Mouse (Mus musculus) intestine, postnatal 0 days (tissue): ENCODE data around the gene Sbk1. TPM values are rescaled to one million over a fixed set of nuclear protein-coding genes. Genes with fewer than 3 reads are reported as not detected.
"Not testable (repeated sequence)": the region's sequence is repeated elsewhere in the genome, so short reads cannot be mapped to it uniquely, and the experiment has no call there.

Experiments used
- ATAC-seq: fragments of 200-750 bp; cut with Nextera tagmentation; 2 replicates; pipeline ENCODE4 v1.8.0; 2017; ENCODE audit warnings: mild to moderate bottlenecking, moderate TSS enrichment, moderate library complexity
- H3K27ac ChIP-seq: fragments of 300-500 bp; sonication (generic); 2 replicates; pipeline ENCODE4 v1.5.1; 2014; ENCODE audit warnings: mild to moderate bottlenecking, low read depth, low read length, moderate library complexity
- H3K27me3 ChIP-seq: fragments of 300-500 bp; sonication (generic); replicated peaks from 2 replicates; pipeline ENCODE4 v1.6.1; 2014; ENCODE audit warnings: low read length, mixed read lengths; ENCODE audit not compliant: control insufficient read depth, insufficient read depth
- H3K36me3 ChIP-seq: fragments of 300-500 bp; sonication (generic); 2 replicates; pipeline ENCODE4 v1.6.1; 2014; ENCODE audit warnings: mild to moderate bottlenecking, moderate library complexity; ENCODE audit not compliant: control insufficient read depth, insufficient read depth
- H3K4me1 ChIP-seq: fragments of 300-500 bp; sonication (generic); replicated peaks from 2 replicates; pipeline ENCODE4 v1.6.1; 2014; ENCODE audit warnings: antibody characterized with exemption, low read length, mixed read lengths; ENCODE audit not compliant: control insufficient read depth, insufficient read depth
- H3K4me2 ChIP-seq: fragments of 300-500 bp; sonication (generic); replicated peaks from 2 replicates; pipeline ENCODE4 v1.6.1; 2014; ENCODE audit warnings: low read depth, mild to moderate bottlenecking, moderate library complexity
- H3K4me3 ChIP-seq: fragments of 300-500 bp; sonication (generic); 2 replicates; pipeline ENCODE4 v1.5.1; 2014; ENCODE audit warnings: low read depth, low read length
- H3K9ac ChIP-seq: fragments of 300-500 bp; sonication (generic); 2 replicates; pipeline ENCODE4 v1.6.1; 2014; ENCODE audit warnings: mild to moderate bottlenecking, low read depth, low read length
- H3K9me3 ChIP-seq: fragments of 300-500 bp; sonication (generic); 2 replicates; pipeline ENCODE4 v1.6.1; 2016; ENCODE audit warnings: mixed run types; ENCODE audit not compliant: control insufficient read depth
- CTCF ChIP-seq: sonication (generic); IDR thresholded peaks from 2 replicates; pipeline ENCODE4 v1.5.1; 2016; ENCODE audit warnings: low read depth, mild to moderate bottlenecking, control low read depth, antibody characterized with exemption, moderate library complexity
- WGBS: fragments of 180-500 bp; shearing (Covaris S2); extraction: QIAGEN DNeasy Blood & Tissue Kit; methylation state at CpG from one replicate; pipeline ENCODE4 v1.1.7; 2014; 5-methylcytosine and 5-hydroxymethylcytosine counted together
- polyA plus RNA-seq: library from polyadenylated mRNA; unstranded; fragments of >200 nt; fragmentation: Nextera tagmentation; extraction: Ambion mirVana; gene quantifications from 2 replicates; pipeline ENCODE4 v1.2.1, GENCODE M21; 2015

Gene Sbk1
- polyA plus RNA-seq, 1 experiment from 2014 or later, result 4.4 TPM

DNA sequence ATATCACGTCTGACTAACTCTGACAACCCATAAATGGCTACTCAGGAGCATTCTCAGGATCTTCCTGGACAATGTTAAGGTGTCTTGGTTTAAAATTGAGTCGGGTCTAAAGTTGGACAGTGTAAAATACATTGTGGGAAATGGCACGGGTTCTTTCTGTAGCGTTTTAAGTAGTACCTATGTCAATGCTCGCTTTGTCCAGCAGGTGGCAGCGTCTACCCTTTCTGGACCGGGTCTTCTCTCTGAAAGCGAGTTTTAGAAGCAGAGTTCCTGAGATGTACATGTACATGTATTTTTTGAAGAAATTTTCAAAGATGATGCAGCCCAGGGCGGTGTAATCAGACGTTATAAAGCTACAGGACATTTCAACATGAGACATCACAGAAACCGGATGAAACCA, 51.3 kb downstream of the Sbk1 start:
- Histone ChIP-seq H3K9ac (no peak overlapping the region), H3K9me3 (no peaks in the 10 kb centered on the region), H3K4me1 (no peaks in the 10 kb centered on the region), H3K4me2 (no peak overlapping the region), H3K36me3 (no peaks in the 10 kb centered on the region), H3K27me3 (no peaks in the 10 kb centered on the region), H3K27ac (no peak overlapping the region), H3K4me3 (no peak overlapping the region)
- peak; percentile 94 for TF ChIP-seq CTCF
- 6% methylated on average over 11 of the region's 11 CpGs for WGBS
- ATAC-seq, result no peak

DNA sequence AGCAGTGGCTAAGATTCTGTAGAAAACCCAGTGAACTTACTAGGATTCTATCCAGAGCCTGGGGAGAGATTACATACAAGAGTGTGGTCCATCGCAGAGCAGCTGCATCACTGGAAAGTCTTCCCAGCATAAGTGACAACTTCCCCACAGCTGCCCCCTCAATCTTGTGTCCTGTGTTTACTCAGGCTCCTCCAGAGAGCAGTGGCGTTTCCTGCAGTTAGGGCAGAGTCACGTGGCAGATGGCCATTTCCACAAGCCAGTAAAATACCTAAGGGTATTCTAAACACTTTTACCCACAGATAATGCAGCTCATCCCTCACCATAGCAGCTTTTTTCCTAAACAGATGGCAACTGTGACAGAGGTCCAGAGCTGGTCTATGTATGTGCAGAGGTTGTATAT, 52.4 kb downstream of the Sbk1 start:
- 14% methylated on average over 3 of the region's 3 CpGs for WGBS
- Histone ChIP-seq H3K27ac (no peak overlapping the region), H3K4me1 (no peaks in the 10 kb centered on the region), H3K36me3 (no peaks in the 10 kb centered on the region), H3K4me3 (no peak overlapping the region), H3K4me2 (no peak overlapping the region), H3K27me3 (no peaks in the 10 kb centered on the region), H3K9ac (no peak overlapping the region), H3K9me3 (no peaks in the 10 kb centered on the region)
- no peak for TF ChIP-seq CTCF
- ATAC-seq, result no peak

DNA sequence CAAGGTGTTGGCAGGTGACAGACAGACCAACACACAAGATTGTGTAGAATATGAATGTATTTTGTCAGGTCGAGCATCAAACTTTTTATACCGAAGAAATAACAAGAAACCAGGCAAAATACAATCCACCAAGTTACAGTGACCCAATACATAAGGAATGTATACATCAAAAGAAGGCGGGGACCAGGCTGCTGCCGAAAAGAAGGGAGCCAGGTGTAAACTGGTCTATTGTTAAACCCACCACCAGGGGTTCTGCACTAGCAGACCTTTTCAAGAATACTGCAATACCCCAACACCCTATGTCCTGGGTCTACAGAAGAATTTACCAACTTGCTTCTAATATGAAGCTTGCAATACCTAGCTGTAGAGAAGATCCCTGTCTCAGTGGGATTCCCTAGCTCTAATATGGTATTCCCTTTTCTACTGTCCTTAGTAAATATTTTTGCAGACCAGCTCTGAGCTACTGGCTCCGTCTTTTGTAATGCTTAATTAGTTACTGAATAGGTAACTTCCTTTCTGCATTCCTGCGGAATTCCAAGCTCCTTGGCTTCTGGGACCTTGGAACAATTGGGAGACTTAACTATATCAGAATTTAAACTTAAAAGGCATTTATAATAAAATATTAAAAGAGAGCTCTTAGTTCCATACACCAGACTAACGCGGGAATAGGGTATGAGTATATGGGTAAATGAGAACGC, 53.3 kb downstream of the Sbk1 start:
- not testable (repeated sequence) for H3K9ac ChIP-seq, H3K27me3 ChIP-seq, H3K27ac ChIP-seq, ATAC-seq, H3K9me3 ChIP-seq, H3K4me1 ChIP-seq, H3K36me3 ChIP-seq, H3K4me2 ChIP-seq, H3K4me3 ChIP-seq
- WGBS, result 26% methylated on average over 9 of the region's 9 CpGs

DNA sequence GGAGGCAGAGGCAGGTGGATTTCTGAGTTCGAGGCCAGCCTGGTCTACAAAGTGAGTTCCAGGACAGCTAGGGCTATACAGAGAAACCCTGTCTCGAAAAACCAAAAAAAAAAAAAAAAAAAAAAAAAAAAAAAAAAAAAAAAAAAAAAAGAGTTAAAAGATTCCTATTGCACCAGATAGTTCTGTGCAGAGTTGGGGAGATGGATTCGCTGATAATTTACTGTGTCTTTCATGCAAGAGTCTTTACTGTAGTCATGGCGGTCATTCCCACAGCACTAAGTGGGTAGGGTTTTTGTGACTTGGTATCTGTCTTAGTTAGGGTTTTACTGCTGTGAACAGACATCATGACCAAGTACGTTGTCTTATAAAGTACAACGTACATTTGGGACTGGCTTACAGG, 56.4 kb downstream of the Sbk1 start:
- not testable (repeated sequence) for H3K9me3 ChIP-seq, H3K9ac ChIP-seq, H3K36me3 ChIP-seq, H3K27me3 ChIP-seq, H3K4me2 ChIP-seq, H3K4me3 ChIP-seq, ATAC-seq, H3K27ac ChIP-seq, H3K4me1 ChIP-seq
- WGBS, result 88% methylated on average over 5 of the region's 6 CpGs

GRCm38 (mm10) chr7:126329907-126330645, 57.7 kb downstream of the Sbk1 start:
- no peak for ATAC-seq
- no peak overlapping the region for H3K9ac ChIP-seq
- TF ChIP-seq CTCF, result no peak
- H3K36me3 ChIP-seq, result no peaks in the 10 kb centered on the region
- H3K27ac ChIP-seq, result no peak overlapping the region
- H3K9me3 ChIP-seq, result no peaks in the 10 kb centered on the region
- no peak overlapping the region for H3K4me3 ChIP-seq
- no peaks in the 10 kb centered on the region for H3K27me3 ChIP-seq
- H3K4me2 ChIP-seq, result no peak overlapping the region
- H3K4me1 ChIP-seq, result no peaks in the 10 kb centered on the region
- WGBS, result 75% methylated on average over 9 of the region's 9 CpGs

GRCm38 (mm10) chr7:126330693-126331092, 58.3 kb downstream of the Sbk1 start:
- Histone ChIP-seq H3K4me2 (no peak overlapping the region), H3K9ac (no peak overlapping the region), H3K4me1 (no peaks in the 10 kb centered on the region), H3K27me3 (no peaks in the 10 kb centered on the region), H3K9me3 (no peaks in the 10 kb centered on the region), H3K27ac (no peak overlapping the region), H3K36me3 (no peaks in the 10 kb centered on the region), H3K4me3 (no peak overlapping the region)
- no peak for ATAC-seq
- TF ChIP-seq CTCF, result no peak
- WGBS, result 28% methylated on average over 2 of the region's 2 CpGs
